Mouse (Mus musculus) hindbrain, embryonic 16.5 days (tissue): ENCODE results near the gene Golga2. TPM values are rescaled to one million over a fixed set of nuclear protein-coding genes. Genes with fewer than 3 reads are reported as not detected.

Experiments
- ATAC-seq: fragments of 200-750 bp; cut with Nextera tagmentation; 2 replicates; pipeline ENCODE4 v1.8.0; 2017; ENCODE audit warnings: moderate TSS enrichment, moderate library complexity
- H3K27ac ChIP-seq: fragments of 300-500 bp; sonication (generic); 2 replicates; pipeline ENCODE4 v1.5.1; 2014; ENCODE audit warnings: low read depth, mild to moderate bottlenecking, control low read depth, low read length, moderate library complexity
- H3K27me3 ChIP-seq: fragments of 300-500 bp; sonication (generic); replicated peaks from 2 replicates; pipeline ENCODE4 v1.6.1; 2014; ENCODE audit warnings: low read length; ENCODE audit not compliant: control insufficient read depth, insufficient read depth
- H3K36me3 ChIP-seq: fragments of 300-500 bp; sonication (generic); 2 replicates; pipeline ENCODE4 v1.6.1; 2014; ENCODE audit warnings: mild to moderate bottlenecking, low read length, moderate library complexity, mixed read lengths; ENCODE audit not compliant: control insufficient read depth, insufficient read depth
- H3K4me1 ChIP-seq: fragments of 300-500 bp; sonication (generic); 2 replicates; pipeline ENCODE4 v1.6.1; 2014; ENCODE audit warnings: low read depth, low read length; ENCODE audit not compliant: control insufficient read depth, insufficient read depth
- H3K4me2 ChIP-seq: fragments of 300-500 bp; sonication (generic); 2 replicates; pipeline ENCODE4 v1.6.1; 2014; ENCODE audit warnings: mild to moderate bottlenecking, low read length, control low read depth, moderate library complexity
- H3K4me3 ChIP-seq: fragments of 300-500 bp; sonication (generic); 2 replicates; pipeline ENCODE4 v1.5.1; 2014; ENCODE audit warnings: mild to moderate bottlenecking, low read length, control low read depth, moderate library complexity
- H3K9ac ChIP-seq: fragments of 300-500 bp; sonication (generic); 2 replicates; pipeline ENCODE4 v1.6.1; 2014; ENCODE audit warnings: low read depth, mild to moderate bottlenecking, control low read depth, low read length, moderate library complexity
- H3K9me3 ChIP-seq: fragments of 300-500 bp; sonication (generic); 2 replicates; pipeline ENCODE4 v1.6.1; 2014; ENCODE audit warnings: mild to moderate bottlenecking, low read length, moderate library complexity; ENCODE audit not compliant: control insufficient read depth
- WGBS: fragments of 180-500 bp; shearing (Covaris S2); extraction: QIAGEN DNeasy Blood & Tissue Kit; methylation state at CpG from one replicate; pipeline ENCODE4 v1.1.7; 2014; 5-methylcytosine and 5-hydroxymethylcytosine counted together
- polyA plus RNA-seq: library from polyadenylated mRNA; unstranded; fragments of >200 nt; fragmentation: Nextera tagmentation; extraction: Ambion mirVana; gene quantifications from 2 replicates; pipeline ENCODE4 v1.2.1, GENCODE M21; 2015

The Golga2 gene
- polyA plus RNA-seq, 1 experiment from 2014 or later, result 25.5 TPM

DNA sequence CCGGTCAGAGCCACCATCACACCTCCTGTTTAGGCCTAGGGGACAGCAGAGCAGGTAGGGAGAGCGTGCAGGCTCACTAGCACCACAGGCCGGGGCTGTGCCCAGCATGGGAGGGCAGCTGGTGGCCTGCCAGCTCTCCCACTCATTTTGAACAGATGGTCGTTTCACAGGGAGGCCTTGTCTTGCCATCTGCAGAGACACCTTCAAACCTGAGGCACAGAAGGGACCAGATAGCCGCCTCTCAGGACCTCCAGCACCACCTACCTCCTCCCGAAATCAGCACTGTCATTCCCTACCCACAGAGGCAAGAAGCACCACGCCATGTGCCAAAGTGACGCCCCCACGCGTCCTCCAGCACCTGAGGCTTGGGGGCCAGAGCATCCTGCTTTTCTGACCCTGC lies 56.9 kb downstream of the Golga2 start:
- no peaks in the 10 kb centered on the region for H3K27me3 ChIP-seq
- H3K9me3 ChIP-seq, result no peaks in the 10 kb centered on the region
- no peak overlapping the region for H3K4me2 ChIP-seq
- H3K36me3 ChIP-seq, result peaks cover 9% of the 10 kb centered on the region; the same call in 1 of the 2 replicates
- no peak for ATAC-seq
- WGBS, result 60% methylated on average over 10 of the region's 10 CpGs
- H3K4me3 ChIP-seq, result no peak overlapping the region
- H3K9ac ChIP-seq, result no peak overlapping the region
- no peak overlapping the region; the same call in 1 of the 2 replicates for H3K27ac ChIP-seq
- peaks cover 7% of the 10 kb centered on the region for H3K4me1 ChIP-seq

DNA sequence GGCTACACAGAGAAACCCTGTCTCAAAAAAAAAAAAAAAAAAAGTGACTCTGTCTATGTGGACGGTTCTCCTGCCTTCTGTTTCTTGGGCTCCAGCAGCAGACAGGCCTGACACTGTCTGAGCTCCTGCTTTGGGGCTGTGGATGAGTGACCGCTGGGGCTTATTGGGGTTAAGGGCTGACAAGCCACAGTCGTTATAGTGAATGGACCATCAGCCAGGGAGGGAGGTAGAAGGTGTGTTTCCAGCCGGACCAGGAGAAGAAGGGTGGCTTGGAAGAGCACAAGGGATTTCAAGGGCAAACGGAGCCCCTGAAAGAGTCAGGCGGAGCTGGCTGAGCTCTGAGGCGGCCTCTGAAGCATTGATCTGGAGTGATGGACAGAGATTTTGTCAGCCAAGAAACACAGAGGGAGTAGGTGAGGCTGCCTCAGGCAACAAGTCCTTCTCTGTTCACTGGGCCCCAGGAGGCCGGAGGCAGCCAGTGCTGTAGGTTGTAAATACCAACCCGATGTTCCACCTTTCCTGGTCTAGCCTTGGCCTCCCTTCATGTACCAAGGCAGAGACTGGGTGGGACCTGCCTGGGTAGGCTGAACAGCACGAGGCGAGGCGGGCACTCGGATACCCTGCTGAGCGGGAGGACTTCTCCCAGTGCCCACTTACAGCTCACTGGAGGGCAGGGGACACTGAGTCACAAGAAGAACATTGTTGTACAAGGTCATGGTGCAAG lies 57.6 kb downstream of the Golga2 start:
- Histone ChIP-seq H3K4me3 (no peak overlapping the region), H3K4me2 (no peak overlapping the region), H3K27ac (no peak overlapping the region), H3K9ac (no peak overlapping the region), H3K27me3 (no peaks in the 10 kb centered on the region), H3K9me3 (no peaks in the 10 kb centered on the region), H3K36me3 (peaks cover 8% of the 10 kb centered on the region; the same call in 1 of the 2 replicates), H3K4me1 (peaks cover 9% of the 10 kb centered on the region)
- ATAC-seq, result no peak
- WGBS, result 59% methylated on average over 14 of the region's 14 CpGs

- WGBS, result 77% methylated on average over 6 of the region's 6 CpGs
- H3K27ac ChIP-seq, result no peak overlapping the region
These were observed 59.8 kb downstream of the Golga2 start for GRCm38 (mm10) chr2:32347019-32347418.

DNA sequence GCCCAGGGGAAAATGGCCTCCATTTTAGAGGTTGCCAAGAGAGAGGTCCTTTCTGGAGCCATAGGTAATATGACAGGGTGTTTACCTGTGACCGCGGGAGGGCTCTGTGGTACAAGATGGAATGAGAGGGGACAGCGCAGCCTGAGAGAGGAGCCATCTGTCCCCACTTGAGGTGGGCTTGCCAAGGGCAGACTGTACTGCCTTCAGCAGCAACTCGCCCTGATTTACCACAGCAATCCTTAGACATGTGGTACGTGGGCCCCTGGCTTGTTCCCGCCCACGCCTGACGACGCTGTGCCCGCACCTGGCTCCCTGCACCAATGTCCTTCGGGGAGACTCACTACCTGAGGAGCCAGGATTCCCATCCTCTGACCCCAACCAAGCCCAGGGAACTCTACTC lies 61.1 kb downstream of the Golga2 start:
- peaks cover 6% of the 10 kb centered on the region; the same call in 1 of the 2 replicates for H3K36me3 ChIP-seq
- no peak overlapping the region for H3K9ac ChIP-seq
- no peak overlapping the region for H3K4me3 ChIP-seq
- peaks cover 21% of the 10 kb centered on the region for H3K4me1 ChIP-seq
- H3K27me3 ChIP-seq, result no peaks in the 10 kb centered on the region
- H3K27ac ChIP-seq, result no peak overlapping the region
- H3K4me2 ChIP-seq, result no peak overlapping the region
- no peak for ATAC-seq
- 78% methylated on average over 11 of the region's 11 CpGs for WGBS
- no peaks in the 10 kb centered on the region for H3K9me3 ChIP-seq

More at GRCm38 (mm10) chr2:32347019-32347418, 59.8 kb downstream of the Golga2 start:
- ATAC-seq, result no peak
- Histone ChIP-seq H3K9me3 (no peaks in the 10 kb centered on the region), H3K27me3 (no peaks in the 10 kb centered on the region), H3K4me3 (no peak overlapping the region), H3K36me3 (peaks cover 6% of the 10 kb centered on the region; the same call in 1 of the 2 replicates), H3K4me1 (peaks cover 28% of the 10 kb centered on the region), H3K9ac (no peak overlapping the region), H3K4me2 (no peak overlapping the region)

DNA sequence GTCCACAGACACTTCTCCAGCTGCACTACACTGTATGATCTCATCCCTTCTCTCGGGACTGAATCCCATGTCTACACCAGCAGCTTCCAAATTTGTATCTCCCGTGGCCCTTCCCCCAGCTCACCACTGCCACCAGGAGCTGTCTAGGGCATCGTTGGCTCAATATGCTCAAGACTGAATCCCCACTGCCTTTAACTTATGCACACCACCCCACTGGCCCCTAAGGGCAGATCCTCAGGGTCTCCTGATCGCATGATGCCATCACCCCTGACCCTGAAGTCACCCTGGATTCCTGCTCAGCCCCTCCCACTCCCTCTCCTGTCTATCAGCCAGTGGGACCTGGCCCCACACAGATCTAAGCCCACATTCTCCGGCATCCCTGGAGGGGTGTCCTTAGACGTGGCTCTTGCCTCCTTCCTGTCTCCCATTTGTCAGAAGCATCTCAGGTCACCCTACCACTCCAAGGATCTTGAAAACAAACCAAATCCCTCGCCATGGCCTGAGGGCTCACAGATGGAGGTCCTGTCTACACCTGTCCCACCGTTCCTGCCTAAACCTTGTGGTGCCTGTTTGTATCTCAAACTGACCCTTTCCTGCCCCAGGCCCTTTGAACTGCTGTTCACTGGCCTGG lies 62.6 kb downstream of the Golga2 start:
- 60% methylated on average over 8 of the region's 8 CpGs for WGBS
- H3K4me3 ChIP-seq, result no peak overlapping the region
- no peak overlapping the region for H3K9ac ChIP-seq
- H3K36me3 ChIP-seq, result peaks cover 6% of the 10 kb centered on the region; the same call in 1 of the 2 replicates
- H3K27ac ChIP-seq, result no peak overlapping the region
- H3K4me2 ChIP-seq, result no peak overlapping the region
- H3K9me3 ChIP-seq, result no peaks in the 10 kb centered on the region
- ATAC-seq, result no peak
- H3K27me3 ChIP-seq, result no peaks in the 10 kb centered on the region
- H3K4me1 ChIP-seq, result peaks cover 21% of the 10 kb centered on the region

DNA sequence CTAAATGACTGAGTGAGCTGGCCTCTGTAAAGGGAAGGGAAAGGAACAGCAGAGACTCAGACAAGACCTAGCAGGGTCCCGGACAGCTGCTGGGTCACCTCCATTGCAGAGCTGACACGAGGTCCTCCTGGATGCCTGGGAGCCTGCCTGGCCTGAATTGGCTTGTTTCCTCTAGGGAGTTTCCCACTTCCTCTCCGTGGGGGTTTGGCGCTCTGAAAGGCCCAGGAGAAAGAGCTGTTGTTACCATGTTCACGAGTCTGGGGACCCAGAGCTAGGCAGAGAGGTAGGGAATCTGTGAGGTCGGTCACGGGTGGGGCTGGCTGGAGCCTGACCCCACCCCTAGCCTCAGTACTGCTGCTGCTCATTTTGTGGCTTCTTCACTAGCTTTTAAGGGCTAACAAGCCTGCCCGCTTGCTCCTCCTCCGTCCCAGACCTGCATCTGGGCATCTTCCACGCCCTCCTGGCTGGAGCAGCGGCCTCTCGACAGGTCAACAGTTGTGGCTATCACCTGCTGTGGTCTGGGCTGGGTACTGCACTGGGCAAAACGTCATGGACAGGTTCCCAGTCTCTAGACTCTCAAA lies 63.4 kb downstream of the Golga2 start:
- H3K4me2 ChIP-seq, result peak overlapping the region; percentile 80
- ATAC-seq, result no peak
- no peaks in the 10 kb centered on the region for H3K9me3 ChIP-seq
- 0 out of 2 replicates have a peak overlapping the region, but pooled peaks have one; percentile 1 for H3K4me3 ChIP-seq
- no peak overlapping the region for H3K27ac ChIP-seq
- 47% methylated on average over 13 of the region's 13 CpGs for WGBS
- H3K4me1 ChIP-seq, result peaks cover 21% of the 10 kb centered on the region
- no peaks in the 10 kb centered on the region for H3K27me3 ChIP-seq
- H3K9ac ChIP-seq, result peak overlapping the region; percentile 14
- H3K36me3 ChIP-seq, result peaks cover 6% of the 10 kb centered on the region; the same call in 1 of the 2 replicates

GRCm38 (mm10) chr2:32351471-32351961 lies 64.3 kb downstream of the Golga2 start:
- WGBS, result 41% methylated on average over 9 of the region's 9 CpGs
- Histone ChIP-seq H3K4me3 (peak overlapping the region; percentile 63), H3K4me1 (peaks cover 21% of the 10 kb centered on the region), H3K9me3 (no peaks in the 10 kb centered on the region), H3K27me3 (no peaks in the 10 kb centered on the region), H3K4me2 (peak overlapping the region; percentile 80), H3K36me3 (peaks cover 6% of the 10 kb centered on the region; the same call in 1 of the 2 replicates), H3K9ac (peak overlapping the region; percentile 77), H3K27ac (peak overlapping the region; percentile 95)
- ATAC-seq, result peak; percentile 3; the same call in 1 of the 2 replicates

DNA sequence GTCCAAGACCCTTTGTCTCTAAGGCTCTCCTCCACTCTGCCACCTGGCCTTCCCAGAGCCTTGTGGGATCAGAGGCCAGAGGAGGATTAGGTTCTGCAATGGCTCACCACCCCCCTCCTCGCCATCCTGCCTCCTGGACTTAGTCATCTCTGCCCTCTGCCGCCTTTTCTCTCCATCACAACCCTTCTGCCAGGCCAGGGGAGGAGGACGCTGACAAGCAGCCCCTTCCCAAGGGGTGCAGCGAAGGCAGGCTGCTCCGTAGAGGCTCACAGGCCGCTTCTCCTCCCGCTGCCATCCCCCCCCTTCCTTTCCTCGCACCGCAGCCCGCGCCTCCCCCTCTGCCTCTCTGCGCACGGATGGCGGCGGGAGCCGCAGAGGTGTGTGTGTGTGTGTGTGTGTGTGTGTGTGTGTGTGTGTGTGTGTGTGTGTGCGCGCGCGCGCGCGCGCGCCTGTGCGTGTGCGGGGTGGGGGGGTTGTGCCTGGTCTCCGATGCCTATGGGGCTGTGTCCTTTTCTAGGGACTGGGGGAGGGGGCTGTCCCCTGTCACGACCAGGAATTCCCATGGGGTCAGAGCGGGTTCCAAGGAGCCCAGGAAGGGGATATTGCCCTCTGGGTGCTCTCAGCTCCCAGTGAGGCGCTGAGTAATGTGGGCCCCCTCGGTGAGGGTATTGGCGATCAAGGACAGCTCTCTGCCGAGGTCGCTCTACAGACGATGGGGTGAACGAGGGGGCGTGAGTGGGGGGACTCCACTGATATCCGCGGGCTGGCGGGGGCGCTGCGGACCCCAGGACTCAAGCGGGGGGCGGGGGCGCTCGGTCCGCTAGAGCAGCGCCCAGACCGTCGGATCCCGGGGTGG lies 65.2 kb downstream of the Golga2 start, which contains the start of gene Ciz1:
Ciz1 (plus strand) TSS at position 177 of the 856 bp plus-strand sequence.
- peak; percentile 66 for ATAC-seq
- no peaks in the 10 kb centered on the region for H3K27me3 ChIP-seq
- peaks cover 21% of the 10 kb centered on the region for H3K4me1 ChIP-seq
- H3K4me2 ChIP-seq, result peak within 1 kb of the TSS; percentile 80
- H3K4me3 ChIP-seq, result peak within 1 kb of the TSS; percentile 63
- H3K27ac ChIP-seq, result peak within 1 kb of the TSS; percentile 95
- H3K9ac ChIP-seq, result peak within 1 kb of the TSS; percentile 77
- H3K36me3 ChIP-seq, result 0 out of 2 replicates have a peak, but pooled peaks cover 2% of the 10 kb centered on the region
- no peaks in the 10 kb centered on the region for H3K9me3 ChIP-seq
- under 1% methylated on average over 41 of the region's 52 CpGs for WGBS
